Mouse (Mus musculus): ENCODE measurements at regions not wholly inside any gene's neighbourhood (a gene's known extent, or its start where the extent isn't known, plus 50 kb on each side); places are given as distances from the start of the nearest gene placed in this dataset.
"Not testable (repeated sequence)": the region's sequence is repeated elsewhere in the genome, so short reads cannot be mapped to it uniquely, and the experiment has no call there.

DNA sequence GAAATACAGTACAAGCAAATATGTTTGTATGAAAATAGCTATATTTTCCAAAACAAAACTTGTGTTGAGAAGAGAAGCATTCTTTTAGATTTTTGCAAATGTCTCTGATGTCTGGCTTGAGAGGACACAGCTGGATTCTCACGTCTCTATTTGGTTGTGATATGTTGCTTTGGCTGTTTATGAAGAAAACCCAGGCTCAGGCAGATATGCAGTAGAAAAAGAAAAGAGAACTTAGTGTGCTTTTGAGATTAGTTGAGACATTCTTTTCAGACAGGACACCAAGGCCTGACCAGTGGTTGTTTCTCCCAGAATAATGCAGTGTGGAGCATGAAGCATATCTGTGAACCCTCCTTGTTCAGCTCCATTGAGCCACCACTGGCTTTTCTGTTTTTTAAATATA, 178.8 kb upstream of the Mamld1 start:
- Histone ChIP-seq H3K9me3 (replicated peaks) (no peaks in the 10 kb centered on the region), H3K9ac (replicated peaks) (no peak overlapping the region), H3K36me3 (no peaks in the 10 kb centered on the region), H3K4me2 (no peak overlapping the region), H3K4me3 (replicated peaks) (no peak overlapping the region), H3K4me1 (no peaks in the 10 kb centered on the region), H3K27ac (replicated peaks) (no peak overlapping the region), H3K27me3 (replicated peaks) (no peaks in the 10 kb centered on the region)
- WGBS = 86% methylated on average over 1 of the region's 1 CpGs
- no peak for ATAC-seq (ENCODE audit: low FRiP score)

GRCm38 (mm10) chrX:70881326-70881725, 168.7 kb upstream of the Mamld1 start:
- Histone ChIP-seq H3K27ac (replicated peaks) (no peak overlapping the region), H3K4me3 (replicated peaks) (no peak overlapping the region), H3K9ac (replicated peaks) (no peak overlapping the region), H3K4me2 (no peak overlapping the region), H3K9me3 (replicated peaks) (no peaks in the 10 kb centered on the region), H3K4me1 (no peaks in the 10 kb centered on the region), H3K36me3 (no peaks in the 10 kb centered on the region), H3K27me3 (replicated peaks) (no peaks in the 10 kb centered on the region)
- no peak for ATAC-seq (ENCODE audit: low FRiP score)
- WGBS = 89% methylated on average over 2 of the region's 2 CpGs

DNA sequence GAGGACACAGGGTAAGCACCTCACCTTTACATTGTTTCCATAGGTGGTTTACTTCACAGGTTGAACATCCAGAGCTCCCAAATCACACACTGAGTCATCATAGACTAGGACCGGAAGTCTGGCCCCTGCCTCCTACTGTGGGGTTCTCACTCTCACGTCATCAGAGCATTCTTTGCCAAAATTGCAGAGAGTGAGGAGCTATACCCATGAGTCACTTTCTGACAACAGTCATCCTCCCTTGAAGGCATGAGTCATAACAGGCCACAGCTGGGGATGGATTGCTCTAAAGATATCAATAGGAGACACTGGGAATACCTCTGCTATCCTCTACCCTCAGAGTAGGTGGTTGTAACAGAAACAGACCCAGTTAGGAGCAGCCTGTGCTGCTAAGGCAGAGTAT, 166.6 kb upstream of the Mamld1 start:
- Histone ChIP-seq H3K27me3 (replicated peaks) (no peaks in the 10 kb centered on the region), H3K36me3 (no peaks in the 10 kb centered on the region), H3K9ac (replicated peaks) (no peak overlapping the region), H3K27ac (replicated peaks) (no peak overlapping the region), H3K4me1 (no peaks in the 10 kb centered on the region), H3K4me3 (replicated peaks) (no peak overlapping the region), H3K9me3 (replicated peaks) (no peaks in the 10 kb centered on the region), H3K4me2 (no peak overlapping the region)
- no peak for ATAC-seq (ENCODE audit: low FRiP score)
- 78% methylated on average over 2 of the region's 2 CpGs for WGBS

- no peak overlapping the region for H3K4me3 ChIP-seq (replicated peaks)
- 87% methylated on average over 2 of the region's 2 CpGs for WGBS
- H3K4me2 ChIP-seq = no peak overlapping the region
- no peak overlapping the region for H3K9ac ChIP-seq (replicated peaks)
- no peaks in the 10 kb centered on the region for H3K4me1 ChIP-seq
- H3K36me3 ChIP-seq = no peaks in the 10 kb centered on the region
- H3K9me3 ChIP-seq (replicated peaks) = no peaks in the 10 kb centered on the region
- H3K27me3 ChIP-seq (replicated peaks) = no peaks in the 10 kb centered on the region
- no peak for ATAC-seq (ENCODE audit: low FRiP score)
- no peak overlapping the region for H3K27ac ChIP-seq (replicated peaks)
These were observed 155.5 kb upstream of the Mamld1 start for GRCm38 (mm10) chrX:70894517-70894916.

DNA sequence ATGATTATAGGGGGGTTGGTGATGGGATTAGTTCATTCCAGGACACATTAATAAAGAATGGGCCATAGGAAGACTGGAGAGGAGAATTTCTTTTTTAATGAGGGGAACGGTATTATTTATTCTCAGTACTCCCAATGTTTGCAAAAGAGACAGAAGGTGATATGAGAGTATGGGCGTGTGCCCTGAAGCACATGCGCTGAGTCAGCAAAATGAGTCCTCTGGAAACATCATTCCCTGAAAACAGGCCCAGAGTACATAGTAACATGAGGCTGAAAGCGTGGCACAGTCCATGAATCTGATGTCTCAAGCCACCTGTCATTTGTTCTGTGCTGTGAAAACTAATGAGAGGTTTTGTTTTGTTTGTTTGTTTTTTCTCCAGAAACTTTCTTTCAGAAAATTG, 154.5 kb upstream of the Mamld1 start:
- H3K9me3 ChIP-seq (replicated peaks) = no peaks in the 10 kb centered on the region
- no peaks in the 10 kb centered on the region for H3K27me3 ChIP-seq (replicated peaks)
- no peaks in the 10 kb centered on the region for H3K4me1 ChIP-seq
- H3K36me3 ChIP-seq = no peaks in the 10 kb centered on the region
- ATAC-seq (ENCODE audit: low FRiP score) = no peak
- no peak overlapping the region for H3K4me3 ChIP-seq (replicated peaks)
- H3K4me2 ChIP-seq = no peak overlapping the region
- H3K9ac ChIP-seq (replicated peaks) = no peak overlapping the region
- WGBS = 77% methylated on average over 4 of the region's 4 CpGs
- no peak overlapping the region for H3K27ac ChIP-seq (replicated peaks)

GRCm38 (mm10) chrX:70897110-70897721, 152.8 kb upstream of the Mamld1 start:
- Histone ChIP-seq H3K27me3 (replicated peaks) (no peaks in the 10 kb centered on the region), H3K9me3 (replicated peaks) (no peaks in the 10 kb centered on the region), H3K36me3 (no peaks in the 10 kb centered on the region), H3K9ac (replicated peaks) (no peak overlapping the region), H3K4me2 (no peak overlapping the region), H3K4me3 (replicated peaks) (no peak overlapping the region), H3K4me1 (no peaks in the 10 kb centered on the region), H3K27ac (replicated peaks) (no peak overlapping the region)
- ATAC-seq (ENCODE audit: low FRiP score) = no peak
- WGBS = 55% methylated on average over 2 of the region's 2 CpGs

DNA sequence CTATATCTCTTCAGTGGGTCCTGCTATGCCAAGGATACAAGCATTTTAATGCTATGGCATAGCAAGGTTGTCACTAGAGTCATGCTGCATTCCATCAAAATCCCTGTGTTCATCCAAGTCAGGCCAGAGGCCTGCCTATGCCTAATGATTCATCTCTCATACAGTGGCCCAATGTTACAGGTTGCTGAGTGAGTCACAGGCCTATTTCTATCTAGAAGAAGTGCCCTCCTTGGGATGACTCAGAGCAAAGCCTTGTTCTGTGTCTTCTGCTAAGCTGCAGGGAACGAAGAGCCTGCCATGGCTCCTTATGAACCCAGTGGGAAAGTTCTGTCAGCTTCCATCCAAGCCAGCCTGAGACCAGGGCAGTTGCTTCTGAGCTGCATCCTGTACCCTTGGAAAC, 151.2 kb upstream of the Mamld1 start:
- H3K4me3 ChIP-seq (replicated peaks); ATAC-seq (ENCODE audit: low FRiP score); H3K4me1 ChIP-seq; H3K27ac ChIP-seq (replicated peaks); H3K27me3 ChIP-seq (replicated peaks); H3K9ac ChIP-seq (replicated peaks); H3K36me3 ChIP-seq; H3K4me2 ChIP-seq; H3K9me3 ChIP-seq (replicated peaks): not testable (repeated sequence)
- WGBS = 93% methylated on average over 1 of the region's 1 CpGs

DNA sequence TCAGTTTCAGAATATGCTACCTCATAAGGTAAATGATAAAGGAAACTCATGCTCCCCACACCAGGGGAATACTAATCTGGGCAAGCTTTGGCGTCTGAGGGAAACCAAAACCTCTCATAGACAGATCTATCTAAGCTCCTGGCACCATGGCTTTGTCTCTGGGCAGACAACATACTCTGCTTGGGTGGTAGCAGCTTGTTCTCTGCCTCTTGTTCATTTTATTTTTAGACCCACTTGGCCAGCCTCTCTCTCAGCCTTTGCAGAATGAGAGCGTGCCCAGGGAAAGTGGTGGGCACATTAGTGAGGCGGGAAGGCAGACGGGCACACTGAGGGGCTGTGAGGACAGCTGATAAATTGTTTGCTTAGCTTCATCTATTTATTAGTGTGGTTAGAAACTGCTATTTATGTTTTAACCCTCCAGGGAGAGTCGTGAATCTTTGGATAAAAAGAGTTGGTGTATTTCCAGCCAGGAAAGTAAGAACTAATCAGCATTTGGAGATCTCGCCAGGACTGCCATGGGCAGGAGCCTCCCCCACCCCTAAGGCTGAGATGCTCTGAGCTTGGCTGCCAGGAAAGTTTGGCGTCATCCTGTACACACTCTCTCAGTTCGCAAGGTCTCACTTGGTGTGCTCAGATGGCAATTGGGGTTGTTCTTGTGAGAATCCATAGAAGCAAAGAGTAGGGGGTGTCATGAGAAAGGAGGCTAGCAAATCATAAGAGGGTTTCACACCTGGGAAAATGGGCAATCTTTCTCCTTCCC, 150.2 kb upstream of the Mamld1 start:
- no peaks in the 10 kb centered on the region for H3K36me3 ChIP-seq
- no peak overlapping the region for H3K9ac ChIP-seq (replicated peaks)
- no peak overlapping the region for H3K4me2 ChIP-seq
- H3K9me3 ChIP-seq (replicated peaks) = no peaks in the 10 kb centered on the region
- no peak for ATAC-seq (ENCODE audit: low FRiP score)
- WGBS = 70% methylated on average over 8 of the region's 8 CpGs
- no peak overlapping the region for H3K4me3 ChIP-seq (replicated peaks)
- H3K4me1 ChIP-seq = no peaks in the 10 kb centered on the region
- H3K27me3 ChIP-seq (replicated peaks) = no peaks in the 10 kb centered on the region
- H3K27ac ChIP-seq (replicated peaks) = no peak overlapping the region

- H3K9ac ChIP-seq (replicated peaks) = no peak overlapping the region
- no peaks in the 10 kb centered on the region for H3K9me3 ChIP-seq (replicated peaks)
- H3K4me3 ChIP-seq (replicated peaks) = no peak overlapping the region
- 78% methylated on average over 2 of the region's 2 CpGs for WGBS
- H3K36me3 ChIP-seq = no peaks in the 10 kb centered on the region
- ATAC-seq (ENCODE audit: low FRiP score) = no peak
- H3K4me2 ChIP-seq = no peak overlapping the region
- H3K4me1 ChIP-seq = no peaks in the 10 kb centered on the region
- H3K27ac ChIP-seq (replicated peaks) = no peak overlapping the region
- H3K27me3 ChIP-seq (replicated peaks) = no peaks in the 10 kb centered on the region
These were observed 124.4 kb upstream of the Mamld1 start for GRCm38 (mm10) chrX:70925646-70926045.

GRCm38 (mm10) chrX:70931944-70932343, 118.1 kb upstream of the Mamld1 start:
- no peak for ATAC-seq (ENCODE audit: low FRiP score)
- Histone ChIP-seq H3K36me3 (no peaks in the 10 kb centered on the region), H3K9ac (replicated peaks) (no peak overlapping the region), H3K9me3 (replicated peaks) (no peaks in the 10 kb centered on the region), H3K4me1 (no peaks in the 10 kb centered on the region), H3K27ac (replicated peaks) (no peak overlapping the region), H3K4me3 (replicated peaks) (no peak overlapping the region), H3K27me3 (replicated peaks) (no peaks in the 10 kb centered on the region), H3K4me2 (no peak overlapping the region)
- WGBS = 63% methylated on average over 2 of the region's 2 CpGs

- Histone ChIP-seq H3K4me3 (replicated peaks) (no peak overlapping the region), H3K27ac (replicated peaks) (no peak overlapping the region), H3K4me1 (0 out of 2 replicates have a peak, but pooled peaks cover 7% of the 10 kb centered on the region), H3K27me3 (replicated peaks) (no peaks in the 10 kb centered on the region), H3K4me2 (no peak overlapping the region), H3K9ac (replicated peaks) (no peak overlapping the region), H3K9me3 (replicated peaks) (no peaks in the 10 kb centered on the region), H3K36me3 (no peaks in the 10 kb centered on the region)
- ATAC-seq (ENCODE audit: low FRiP score) = peak; percentile 24; the same call in 1 of the 2 replicates
- WGBS = 48% methylated on average over 2 of the region's 2 CpGs
These were observed 104.7 kb upstream of the Mamld1 start for GRCm38 (mm10) chrX:70945382-70945781.

DNA sequence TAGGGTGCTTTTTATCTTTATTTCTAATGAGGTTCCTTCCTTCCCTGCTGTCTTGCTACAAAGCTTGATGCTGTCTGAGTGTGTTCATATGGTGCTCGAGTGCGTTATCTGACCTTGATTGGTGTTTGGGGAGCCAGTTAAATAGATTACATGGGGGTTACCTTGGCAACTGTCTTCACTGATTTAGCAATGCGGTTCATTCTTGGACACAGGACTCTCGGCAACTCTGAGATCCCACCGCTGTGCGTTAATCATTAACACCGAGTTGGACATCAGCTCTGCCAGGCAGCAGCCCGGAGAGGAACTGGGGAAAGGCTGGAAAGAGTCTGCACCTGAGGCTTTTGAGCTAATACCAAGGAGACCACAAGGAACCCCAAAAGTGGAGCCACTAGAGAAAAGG, 104.0 kb upstream of the Mamld1 start:
- WGBS = 40% methylated on average over 8 of the region's 8 CpGs
- H3K9ac ChIP-seq (replicated peaks) = no peak overlapping the region
- peak overlapping the region; percentile 23 for H3K4me2 ChIP-seq

More for the DNA sequence above, 104.0 kb upstream of the Mamld1 start:
- Histone ChIP-seq H3K4me3 (replicated peaks) (no peak overlapping the region), H3K9me3 (replicated peaks) (no peaks in the 10 kb centered on the region), H3K4me1 (0 out of 2 replicates have a peak, but pooled peaks cover 7% of the 10 kb centered on the region), H3K27ac (replicated peaks) (no peak overlapping the region), H3K27me3 (replicated peaks) (no peaks in the 10 kb centered on the region), H3K36me3 (no peaks in the 10 kb centered on the region)
- peak; percentile 75 for ATAC-seq (ENCODE audit: low FRiP score)

Data from neural tube, embryonic 15.5 days (tissue).